Mouse (Mus musculus) embryonic fibroblast, embryonic 13.5 days (primary cell): Measurements from ENCODE around the gene Snapc1. TPM values are rescaled to one million over a fixed set of nuclear protein-coding genes. Genes with fewer than 3 reads are reported as not detected.

ENCODE experiments used
- H3K27ac ChIP-seq: 2 replicates; pipeline ENCODE4 v1.5.1; 2012; ENCODE audit warnings: low read length, control low read depth, inconsistent platforms; ENCODE audit not compliant: insufficient read depth
- H3K4me1 ChIP-seq: 2 replicates; pipeline ENCODE4 v1.6.1; 2011; ENCODE audit warnings: low read length; ENCODE audit not compliant: control insufficient read depth, insufficient read depth
- H3K4me3 ChIP-seq: 2 replicates; pipeline ENCODE4 v1.5.1; 2011; ENCODE audit warnings: mild to moderate bottlenecking, control low read depth, low read length; ENCODE audit not compliant: insufficient read depth
- CTCF ChIP-seq: IDR thresholded peaks from 2 replicates; pipeline ENCODE4 v1.5.1; 2011; ENCODE audit warnings: mild to moderate bottlenecking, control low read depth, low read length, moderate library complexity, borderline replicate concordance; ENCODE audit not compliant: insufficient read depth
- POLR2A ChIP-seq: IDR thresholded peaks from 2 replicates; pipeline ENCODE4 v1.6.1; 2011; ENCODE audit warnings: low read depth, mild to moderate bottlenecking, control low read depth, low read length, moderate library complexity
- polyA plus RNA-seq: library from polyadenylated mRNA; stranded (reverse); fragments of >200 nt; gene quantifications from 2 replicates; pipeline ENCODE4 v1.2.4, GENCODE M21; 2011; ENCODE audit warnings: low read depth; ENCODE audit not compliant: missing spikeins, insufficient read length

Gene Snapc1
- 19.5 and 23.0 TPM in 2 replicates for polyA plus RNA-seq

GRCm38 (mm10) chr12:73964291-73965281 lies at the start of gene Snapc1:
Gene Snapc1, plus strand, starts transcription at chr12:73964481.
- Histone ChIP-seq H3K27ac (no peak within 1 kb of the TSS), H3K4me1 (no peaks in the 10 kb centered on the region; the same call in 1 of the 2 replicates), H3K4me3 (peak within 1 kb of the TSS; percentile 88)
- TF ChIP-seq POLR2A (peak; percentile 74), CTCF (no peak)

DNA sequence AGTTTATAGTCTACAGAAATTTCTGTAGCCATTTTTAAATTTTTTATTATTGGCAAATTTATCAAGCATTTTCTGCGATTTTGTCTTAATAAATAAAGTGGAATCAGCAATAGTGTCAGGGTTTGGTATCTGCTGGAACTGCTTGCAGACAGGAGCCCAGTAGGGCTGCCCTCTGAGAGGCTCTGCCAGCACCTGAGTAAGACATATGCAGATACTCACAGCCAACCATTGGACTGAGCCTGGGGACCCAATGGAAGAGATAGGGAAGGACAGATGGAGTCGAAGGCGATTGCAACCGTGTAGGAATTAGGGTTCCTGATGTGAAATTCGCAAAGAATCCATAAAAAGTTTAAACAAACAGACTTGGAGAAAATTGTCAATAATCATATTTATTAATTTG lies 45.8 kb upstream of the Snapc1 start:
- H3K27ac ChIP-seq, result no peak overlapping the region
- 0 out of 2 replicates have a peak, but pooled peaks cover 2% of the 10 kb centered on the region for H3K4me1 ChIP-seq
- H3K4me3 ChIP-seq, result no peak overlapping the region
- TF ChIP-seq CTCF, result no peak
- no peak for TF ChIP-seq POLR2A

GRCm38 (mm10) chr12:73930266-73930665 lies 34.0 kb upstream of the Snapc1 start:
- H3K4me1 ChIP-seq, result no peaks in the 10 kb centered on the region
- H3K4me3 ChIP-seq, result no peak overlapping the region
- no peak overlapping the region for H3K27ac ChIP-seq
- TF ChIP-seq POLR2A (no peak), CTCF (no peak)

DNA sequence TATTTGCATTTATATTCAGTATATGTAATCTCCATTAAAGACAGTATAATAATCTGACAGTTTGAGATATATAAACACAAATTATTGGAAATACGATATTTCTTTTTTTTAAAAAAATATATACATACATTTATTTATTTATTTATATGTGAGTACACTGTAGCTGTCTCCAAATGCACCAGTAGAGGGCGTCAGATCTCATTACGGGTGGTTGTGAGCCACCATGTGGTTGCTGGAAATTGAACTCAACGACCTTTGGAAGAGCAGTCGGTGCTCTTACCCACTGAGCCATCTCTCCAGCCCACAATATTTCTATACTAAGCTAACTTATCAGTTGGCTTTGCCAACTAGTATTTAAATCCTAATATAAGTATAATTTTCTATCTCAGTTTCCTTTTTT lies 33.0 kb upstream of the Snapc1 start:
- Histone ChIP-seq H3K4me3 (no peak overlapping the region), H3K4me1 (no peaks in the 10 kb centered on the region), H3K27ac (no peak overlapping the region)
- TF ChIP-seq POLR2A, result no peak
- no peak for TF ChIP-seq CTCF

DNA sequence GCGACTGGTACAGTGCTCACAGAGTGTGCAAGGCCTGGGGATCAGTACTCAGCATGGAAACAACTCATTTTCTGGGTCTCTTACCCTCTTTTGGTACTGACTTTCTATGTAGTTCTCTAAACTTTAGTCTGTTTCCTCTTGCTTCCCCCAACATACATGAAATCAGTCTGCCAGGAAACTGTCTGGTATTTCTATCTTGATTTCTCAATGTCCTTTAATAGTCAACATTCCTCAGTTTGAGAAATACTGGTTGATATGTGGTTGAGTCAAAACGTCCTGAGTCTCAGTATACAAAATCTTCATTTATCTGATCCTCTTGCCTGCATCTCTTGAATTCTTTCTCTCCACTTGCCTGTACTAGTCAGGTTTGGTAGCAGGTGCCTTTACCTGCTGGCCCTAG lies 29.8 kb upstream of the Snapc1 start:
- no peak overlapping the region for H3K27ac ChIP-seq
- TF ChIP-seq POLR2A (no peak), CTCF (no peak)
- H3K4me3 ChIP-seq, result no peak overlapping the region
- H3K4me1 ChIP-seq, result no peaks in the 10 kb centered on the region

GRCm38 (mm10) chr12:73937353-73937752 lies 26.9 kb upstream of the Snapc1 start, which contains the start of gene Gm49321:
Gene Gm49321, plus strand, starts transcription at chr12:73937653.
- no peak within 1 kb of the TSS for H3K27ac ChIP-seq
- TF ChIP-seq CTCF (no peak), POLR2A (no peak)
- no peak within 1 kb of the TSS for H3K4me3 ChIP-seq
- H3K4me1 ChIP-seq, result no peaks in the 10 kb centered on the region

- Histone ChIP-seq H3K4me1 (no peaks in the 10 kb centered on the region), H3K27ac (no peak overlapping the region), H3K4me3 (no peak overlapping the region)
- TF ChIP-seq POLR2A (no peak), CTCF (no peak)
These were observed 24.7 kb upstream of the Snapc1 start for GRCm38 (mm10) chr12:73939542-73939941.

DNA sequence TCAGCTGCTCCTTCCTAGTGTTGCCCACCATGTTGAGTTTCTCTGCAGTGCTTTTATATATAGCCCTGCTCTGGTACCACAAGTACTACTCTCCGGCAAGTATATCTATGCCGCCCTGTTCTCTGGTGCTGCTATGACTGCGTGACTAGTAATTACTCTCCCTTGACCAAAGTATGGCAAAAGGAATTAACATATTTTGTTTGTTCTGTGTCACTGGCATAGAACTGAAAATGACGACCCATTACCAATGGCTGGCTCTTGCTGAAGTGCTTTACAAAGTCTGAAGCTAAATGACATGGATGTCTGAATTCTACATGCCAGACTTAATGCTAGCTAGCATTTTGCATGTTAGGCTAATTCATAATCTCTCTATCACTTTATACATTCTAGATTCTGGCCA lies 15.9 kb upstream of the Snapc1 start:
- TF ChIP-seq POLR2A (no peak), CTCF (no peak)
- Histone ChIP-seq H3K4me3 (no peak overlapping the region), H3K27ac (no peak overlapping the region), H3K4me1 (no peaks in the 10 kb centered on the region)

DNA sequence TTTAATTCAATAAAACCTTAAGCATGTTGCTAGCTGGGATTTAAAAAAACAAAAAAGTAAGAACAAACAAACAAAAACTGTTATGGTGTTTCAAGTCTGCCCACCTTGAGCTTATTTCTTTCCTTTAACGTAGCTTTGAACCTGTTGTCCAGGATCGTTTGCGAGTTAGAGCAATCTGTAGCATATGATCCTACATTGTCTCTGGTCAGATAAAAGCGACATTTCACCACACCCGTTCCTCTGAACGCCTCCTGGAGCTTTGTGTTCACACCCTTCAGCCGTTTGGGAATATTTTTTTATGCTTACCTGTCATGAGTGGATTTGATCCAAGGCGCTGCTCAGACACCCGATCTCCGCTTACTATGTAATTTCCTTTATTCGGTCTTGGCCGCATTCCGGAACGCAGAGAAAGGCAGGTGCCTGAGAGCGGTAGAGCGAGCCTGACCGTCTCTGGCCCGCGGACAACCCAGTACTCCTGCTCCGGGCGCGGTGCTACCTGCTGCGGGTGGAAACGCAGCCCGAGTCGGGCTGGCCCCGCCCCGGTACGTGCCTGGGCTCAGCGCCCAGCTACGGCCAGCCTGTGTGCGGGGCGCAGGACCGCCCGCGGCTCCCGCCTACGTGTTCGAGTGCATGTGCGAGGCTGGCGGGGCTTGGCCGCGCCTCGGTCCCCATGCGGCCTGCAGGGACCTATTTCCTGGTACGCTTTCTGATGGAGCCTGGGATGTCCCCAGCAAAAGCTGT lies 14.8 kb upstream of the Snapc1 start:
- Histone ChIP-seq H3K27ac (no peak overlapping the region), H3K4me3 (no peak overlapping the region), H3K4me1 (no peaks in the 10 kb centered on the region)
- TF ChIP-seq POLR2A, result no peak
- TF ChIP-seq CTCF, result no peak

DNA sequence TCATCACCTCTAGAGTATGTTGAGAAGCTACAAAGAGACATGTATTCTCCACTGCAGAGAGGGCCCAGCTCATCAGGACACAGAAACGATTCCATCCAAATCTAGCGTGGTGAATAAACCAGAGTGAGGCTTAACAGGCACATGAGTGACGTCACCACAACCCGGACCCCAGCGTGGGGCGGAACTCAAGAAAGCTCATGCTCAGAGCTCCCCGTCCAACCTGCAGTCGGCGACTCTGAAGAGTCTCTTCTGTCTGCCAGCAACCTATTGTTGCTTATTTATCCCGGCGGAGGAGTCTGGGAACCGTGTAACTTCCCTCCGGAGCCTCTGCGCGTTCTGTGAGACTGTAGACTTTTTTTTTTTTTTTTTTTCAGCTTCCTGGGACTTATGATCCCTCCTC lies 11.4 kb upstream of the Snapc1 start:
- TF ChIP-seq POLR2A (no peak), CTCF (no peak)
- no peak overlapping the region for H3K4me3 ChIP-seq
- no peak overlapping the region for H3K27ac ChIP-seq
- no peaks in the 10 kb centered on the region for H3K4me1 ChIP-seq
